ENCODE assay signal across 21 mouse cellular contexts in the genomic region with DNA sequence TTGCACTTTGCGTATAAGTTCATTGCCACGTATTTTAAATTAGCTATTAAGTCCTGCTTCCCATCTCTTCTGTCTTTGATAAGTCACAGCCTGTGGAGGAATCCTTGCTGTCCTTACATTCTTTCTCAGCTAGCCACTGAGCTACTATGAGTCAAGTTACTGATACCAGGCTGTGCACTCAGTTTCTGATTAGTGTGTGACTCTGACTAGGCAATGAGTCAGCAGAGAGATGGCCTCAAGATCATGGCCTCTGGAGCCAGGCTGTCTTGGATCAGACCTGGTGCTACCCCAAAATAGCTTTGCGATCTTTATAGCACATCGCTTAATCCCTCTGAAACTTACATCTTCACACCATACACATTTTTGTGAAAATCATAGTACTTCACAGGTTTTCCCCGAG. TPM values are rescaled to one million over a fixed set of nuclear protein-coding genes. Genes with fewer than 3 reads are reported as not detected.
A peak's percentile ranks its signal among the peaks of the same experiment; 100 is the strongest.
DNase-seq lines count a peak whose midpoint lies in the region; ATAC-seq and TF ChIP-seq lines count a peak whose summit lies in the region.
"Had no signal": no experiment of that assay in that cellular context is flagged by ENCODE, and none has a peak within 500 bp of the region (broad histone marks: within the 10 kb centered on the region; RNA-seq: fewer than 3 reads in every experiment).

No protein-coding gene starts in this region.

- intact Hi-C loops in left cerebral cortex, adult 2 months (cut with DNase I): no loop called here

- ATAC-seq in liver, embryonic 12.5 days: peak; percentile 70
- ATAC-seq in liver, postnatal 0 days: no peak
- ATAC-seq: hindbrain, postnatal 0 days had no signal

- TF ChIP-seq EP300 in liver, postnatal 0 days (IDR thresholded peaks at IDR 0.05; ENCODE audit: low read depth): no peak

- no peak overlapping the region for H3K27ac ChIP-seq in liver, embryonic 12.5 days
- no peak overlapping the region for H3K27ac ChIP-seq in liver, postnatal 0 days (ENCODE audit: low read depth)
- H3K27ac ChIP-seq in left cerebral cortex, adult 2 months: no peak overlapping the region
- H3K27ac ChIP-seq: forebrain, embryonic 12.5 days; gastrocnemius, adult 2 months; heart, embryonic 15.5 days; hindbrain, postnatal 0 days; limb, embryonic 10.5 days; liver, embryonic 14.5 days; macrophage; midbrain, embryonic 10.5 days had no signal

- no peaks in the 10 kb centered on the region for H3K9me3 ChIP-seq in liver, embryonic 12.5 days (replicated peaks)
- H3K9me3 ChIP-seq in liver, postnatal 0 days (ENCODE audit: low read length): no peaks in the 10 kb centered on the region
- H3K9me3 ChIP-seq: forebrain, embryonic 12.5 days; heart, embryonic 15.5 days; limb, embryonic 10.5 days; midbrain, embryonic 10.5 days had no signal

- H3K27me3 ChIP-seq in liver, embryonic 12.5 days (replicated peaks): no peaks in the 10 kb centered on the region
- H3K27me3 ChIP-seq in liver, postnatal 0 days (ENCODE audit: insufficient read depth, low read length): no peaks in the 10 kb centered on the region
- H3K27me3 ChIP-seq: forebrain, embryonic 12.5 days; heart, embryonic 15.5 days had no signal

- no peak for TF ChIP-seq CTCF in liver, postnatal 0 days (IDR thresholded peaks at IDR 0.05; ENCODE audit: low read depth)
- TF ChIP-seq CTCF in left cerebral cortex, adult 2 months (IDR thresholded peaks at IDR 0.05): no peak

- WGBS in liver, embryonic 12.5 days (ENCODE audit: insufficient replicate concordance): 78% methylated on average over 5 of the region's 5 CpGs
- 83% methylated on average over 5 of the region's 5 CpGs for WGBS in liver, postnatal 0 days (ENCODE audit: insufficient replicate concordance)

- H3K9ac ChIP-seq in liver, embryonic 12.5 days: no peak overlapping the region
- H3K9ac ChIP-seq in liver, postnatal 0 days (replicated peaks): no peak overlapping the region
- H3K9ac ChIP-seq: forebrain, embryonic 12.5 days; heart, embryonic 15.5 days; liver, embryonic 14.5 days had no signal

- no peak overlapping the region for H3K4me2 ChIP-seq in liver, embryonic 12.5 days
- H3K4me2 ChIP-seq in liver, postnatal 0 days (ENCODE audit: low read depth, low read length): no peak overlapping the region
- H3K4me2 ChIP-seq: forebrain, embryonic 12.5 days; heart, embryonic 15.5 days had no signal

- H3K4me3 ChIP-seq in liver, embryonic 12.5 days: no peak overlapping the region
- H3K4me3 ChIP-seq in liver, postnatal 0 days (ENCODE audit: low read depth, low read length): no peak overlapping the region
- H3K4me3 ChIP-seq in left cerebral cortex, adult 2 months: no peak overlapping the region
- H3K4me3 ChIP-seq: forebrain, embryonic 12.5 days; gastrocnemius, adult 2 months; heart, embryonic 15.5 days; limb, embryonic 10.5 days; midbrain, embryonic 10.5 days had no signal

- DNase-seq in adrenal gland, adult (ENCODE audit: inconsistent age in 2 of 2, low spot score in 1 of 2): peak; percentile 75 to 87
- DNase-seq in adrenal gland, postnatal 25 days: no peak
- no peak for DNase-seq in liver, postnatal 0 days
- DNase-seq in adrenal gland, postnatal 36 days: peak; percentile 55 to 59
- no peak for DNase-seq in left cerebral cortex, adult 2 months (ENCODE audit: extremely low spot score in 1 of 2, low spot score in 2 of 2)
- no peak for DNase-seq in right cerebral cortex, postnatal 4 days
- DNase-seq in MN1 (ENCODE audit: low spot score): no peak
- DNase-seq: cerebellum, adult 2 months; gastrocnemius, adult 2 months; heart, adult 18-20 months; kidney, adult 2 months; kidney, postnatal 14 days; thymus, postnatal 14 days had no signal

- H3K36me3 ChIP-seq in liver, embryonic 12.5 days: no peaks in the 10 kb centered on the region
- H3K36me3 ChIP-seq in liver, postnatal 0 days (replicated peaks; ENCODE audit: insufficient read depth, low read length): no peaks in the 10 kb centered on the region
- H3K36me3 ChIP-seq: forebrain, embryonic 12.5 days; heart, embryonic 15.5 days; limb, embryonic 10.5 days; midbrain, embryonic 10.5 days had no signal

- peaks cover 20% of the 10 kb centered on the region for H3K4me1 ChIP-seq in liver, embryonic 12.5 days
- no peaks in the 10 kb centered on the region for H3K4me1 ChIP-seq in liver, postnatal 0 days (ENCODE audit: insufficient read depth)
- H3K4me1 ChIP-seq: limb, embryonic 10.5 days; midbrain, embryonic 10.5 days had no signal

RNA-seq across cellular contexts. Expression of gene Jade1, which starts 8.2 kb away (rescaled TPM):
- 50.1 and 56.5 TPM in 2 replicates for total RNA-seq in adrenal gland, postnatal 25 days (2021)
- 13.8 and 14.0 TPM in 2 replicates for polyA plus RNA-seq in liver, embryonic 12.5 days (2016; fragmentation: Nextera tagmentation; extraction: Ambion mirVana)
- polyA plus RNA-seq in liver, postnatal 0 days (2015; fragmentation: Nextera tagmentation; extraction: Ambion mirVana): 6.8 and 7.2 TPM in 2 replicates
- total RNA-seq in adrenal gland, postnatal 36 days (2021): 10 to 100 TPM; 51.2 to 51.4 TPM
- 10 to 100 TPM; 40.5 to 44.7 TPM for total RNA-seq in left cerebral cortex, adult 2 months (2021)

Comparison
In these comparisons a context has a peak if more than half of its experiments do, and no peak if none do; other contexts are left out.
1. DNase-seq: peak in adrenal gland, adult (2 of 2) and adrenal gland, postnatal 36 days (2 of 2); none in adrenal gland, postnatal 25 days (single experiment), liver, postnatal 0 days (single experiment), left cerebral cortex, adult 2 months (0 of 2), right cerebral cortex, postnatal 4 days (single experiment) and MN1 (single experiment).